Mouse (Mus musculus): ENCODE data around the gene Pknox2.

- TF ChIP-seq MAFK (IDR thresholded peaks at IDR 0.05; ENCODE audit: insufficient read depth, low read depth, low read length) = no peak
- no peak for TF ChIP-seq ZC3H11A (IDR thresholded peaks at IDR 0.05; ENCODE audit: borderline replicate concordance, low read depth, low read length)
Measured at GRCm38 (mm10) chr9:37146603-37147358, 426 bp downstream of the Pknox2 start.

Data from ES-E14 (cell line).